Mouse (Mus musculus): ENCODE measurements around the gene Gm266.

DNA sequence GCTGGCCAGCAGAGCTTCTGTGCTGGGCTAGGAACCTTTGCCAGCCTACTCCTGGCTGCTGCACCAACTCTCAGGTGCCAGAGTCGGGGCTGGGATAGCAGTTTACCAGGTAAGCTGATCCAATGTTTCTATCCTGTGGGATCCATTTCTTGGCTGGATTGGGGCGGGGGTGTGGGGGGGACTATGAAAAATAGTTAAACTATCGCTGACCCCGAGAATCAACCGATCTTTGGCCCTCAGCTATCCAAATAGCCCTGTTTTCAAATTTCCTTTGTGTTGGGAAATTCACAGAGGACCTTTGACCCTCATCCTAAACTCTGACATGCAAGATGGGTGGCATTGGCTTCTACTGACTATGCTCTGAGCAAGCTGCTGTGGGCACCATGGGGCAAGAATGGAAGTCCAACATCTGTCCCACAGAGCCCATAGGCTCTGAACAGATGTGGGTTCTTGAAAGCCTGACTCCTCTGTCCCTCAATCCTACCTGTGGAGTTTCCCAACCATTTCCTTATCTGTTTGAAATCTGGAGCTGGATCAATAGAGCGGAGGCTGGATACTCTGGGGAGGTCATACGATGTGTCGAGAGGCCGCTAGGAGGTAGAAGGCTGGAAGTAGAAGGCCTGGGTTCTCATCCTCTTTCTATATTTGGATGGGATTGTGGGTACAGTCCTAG lies 44.8 kb downstream of the Gm266 start:
- TF ChIP-seq POLR2A (IDR thresholded peaks at IDR 0.05; ENCODE audit: low read depth, low read length) (no peak), CTCF (IDR thresholded peaks at IDR 0.05; ENCODE audit: borderline replicate concordance, insufficient read depth, low read length) (no peak)
